Mouse (Mus musculus): Measurements from ENCODE around the gene St6gal1.

St6gal1 gene

GRCm38 (mm10) chr16:23332136-23332535, 107.6 kb downstream of the St6gal1 start:
- no peak for DNase-seq (ENCODE audit: low read depth in 1 of 2, low spot score in 2 of 2)

GRCm38 (mm10) chr16:23332686-23333085, 108.1 kb downstream of the St6gal1 start:
- no peak for DNase-seq (ENCODE audit: low read depth in 1 of 2, low spot score in 2 of 2)

- DNase-seq (ENCODE audit: low read depth in 1 of 2, low spot score in 2 of 2): no peak
These were observed 109.5 kb downstream of the St6gal1 start for GRCm38 (mm10) chr16:23333875-23334551.

- DNase-seq (ENCODE audit: low read depth in 1 of 2, low spot score in 2 of 2): no peak
These were observed 112.8 kb downstream of the St6gal1 start for GRCm38 (mm10) chr16:23337317-23337716.

GRCm38 (mm10) chr16:23341254-23341653, 116.7 kb downstream of the St6gal1 start:
- DNase-seq (ENCODE audit: low read depth in 1 of 2, low spot score in 2 of 2): no peak

GRCm38 (mm10) chr16:23350802-23351201, 126.3 kb downstream of the St6gal1 start:
- DNase-seq (ENCODE audit: low read depth in 1 of 2, low spot score in 2 of 2): no peak

GRCm38 (mm10) chr16:23361031-23361430, 136.5 kb downstream of the St6gal1 start:
- no peak for DNase-seq (ENCODE audit: low read depth in 1 of 2, low spot score in 2 of 2)

- no peak for DNase-seq (ENCODE audit: low read depth in 1 of 2, low spot score in 2 of 2)
These were observed 137.0 kb downstream of the St6gal1 start for GRCm38 (mm10) chr16:23361434-23361970.

GRCm38 (mm10) chr16:23364328-23364990, 139.9 kb downstream of the St6gal1 start:
- DNase-seq (ENCODE audit: low read depth in 1 of 2, low spot score in 2 of 2): no peak

- DNase-seq (ENCODE audit: low read depth in 1 of 2, low spot score in 2 of 2): no peak
These were observed 144.6 kb downstream of the St6gal1 start for GRCm38 (mm10) chr16:23369124-23369523.

GRCm38 (mm10) chr16:23370724-23371123, 146.2 kb downstream of the St6gal1 start:
- DNase-seq (ENCODE audit: low read depth in 1 of 2, low spot score in 2 of 2): no peak

GRCm38 (mm10) chr16:23372340-23372739, 147.8 kb downstream of the St6gal1 start:
- no peak for DNase-seq (ENCODE audit: low read depth in 1 of 2, low spot score in 2 of 2)

- DNase-seq (ENCODE audit: low read depth in 1 of 2, low spot score in 2 of 2): no peak
These were observed 149.5 kb downstream of the St6gal1 start for GRCm38 (mm10) chr16:23374068-23374467.

GRCm38 (mm10) chr16:23374938-23375337, 150.4 kb downstream of the St6gal1 start:
- peak; percentile 1 to 17 for DNase-seq (ENCODE audit: low read depth in 1 of 2, low spot score in 2 of 2)

GRCm38 (mm10) chr16:23376189-23376588, 151.6 kb downstream of the St6gal1 start:
- DNase-seq (ENCODE audit: low read depth in 1 of 2, low spot score in 2 of 2): no peak

GRCm38 (mm10) chr16:23379536-23380230, 155.1 kb downstream of the St6gal1 start:
- DNase-seq (ENCODE audit: low read depth in 1 of 2, low spot score in 2 of 2): no peak

- no peak for DNase-seq (ENCODE audit: low read depth in 1 of 2, low spot score in 2 of 2)
These were observed 159.8 kb downstream of the St6gal1 start for GRCm38 (mm10) chr16:23384304-23384703.

- DNase-seq (ENCODE audit: low read depth in 1 of 2, low spot score in 2 of 2): no peak
These were observed 173.4 kb downstream of the St6gal1 start for GRCm38 (mm10) chr16:23397931-23398330.

- no peak for DNase-seq (ENCODE audit: low read depth in 1 of 2, low spot score in 2 of 2)
These were observed 176.9 kb downstream of the St6gal1 start for GRCm38 (mm10) chr16:23401463-23401862.

GRCm38 (mm10) chr16:23401959-23402358, 177.4 kb downstream of the St6gal1 start:
- DNase-seq (ENCODE audit: low read depth in 1 of 2, low spot score in 2 of 2): no peak

- peak; percentile 11 to 66 for DNase-seq (ENCODE audit: low read depth in 1 of 2, low spot score in 2 of 2)
These were observed 178.6 kb downstream of the St6gal1 start for GRCm38 (mm10) chr16:23403008-23403755.
